Comparison of ENCODE assay signal across 8 mouse cellular contexts in the genomic region with DNA sequence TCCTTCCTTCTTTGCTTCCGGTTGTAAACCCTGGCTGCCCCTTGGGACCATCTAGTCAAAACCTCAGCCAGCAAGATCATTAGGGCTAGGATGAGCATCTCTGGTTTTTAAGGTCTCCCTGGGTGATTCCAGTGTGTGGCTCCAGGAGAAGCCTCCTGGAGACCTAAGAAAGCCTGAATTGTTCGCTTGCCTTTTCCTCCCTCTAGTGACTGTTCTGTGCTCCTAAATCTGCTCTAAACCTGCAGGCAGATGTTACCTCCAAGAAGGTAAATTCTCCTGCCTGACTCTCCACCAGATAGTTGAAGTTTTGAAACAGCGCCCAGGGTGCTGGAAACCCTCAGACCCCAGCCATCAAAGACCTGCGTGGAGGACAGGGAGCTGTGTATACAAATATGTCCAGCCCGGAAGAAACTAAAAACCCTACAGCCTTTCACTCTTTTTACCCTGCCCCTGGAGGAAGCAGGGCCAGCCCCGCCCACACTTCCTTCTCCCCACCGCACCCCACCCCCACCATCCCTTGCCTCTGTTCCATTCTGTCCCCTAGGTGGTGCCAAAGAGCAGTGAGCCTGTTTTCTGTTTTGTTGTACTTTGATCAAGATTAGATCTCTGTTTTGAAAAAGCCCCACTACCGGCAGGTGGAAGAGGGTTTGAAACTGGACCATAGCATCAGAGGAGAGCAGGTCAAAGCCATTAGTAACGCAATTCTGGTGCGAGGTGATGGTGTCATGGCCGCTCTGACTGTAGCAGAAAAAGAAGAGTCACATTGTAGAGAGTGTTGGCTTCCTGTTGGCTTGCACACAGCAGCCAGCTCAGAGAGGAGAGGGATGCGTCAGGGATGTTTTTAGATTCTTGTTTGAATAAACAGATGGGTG. TPM values are rescaled to one million over a fixed set of nuclear protein-coding genes. Genes with fewer than 3 reads are reported as not detected.
DNase-seq lines count a peak whose midpoint lies in the region; ATAC-seq and TF ChIP-seq lines count a peak whose summit lies in the region.

No protein-coding gene starts in this region.

- no peaks in the 10 kb centered on the region for H3K9me3 ChIP-seq in forebrain, embryonic 10.5 days
- H3K9me3 ChIP-seq in lung, embryonic 16.5 days (ENCODE audit: control insufficient read depth, low read length), result no peaks in the 10 kb centered on the region

- H3K27ac ChIP-seq in forebrain, embryonic 10.5 days, result peak overlapping the region; percentile 76
- H3K27ac ChIP-seq in lung, embryonic 16.5 days (ENCODE audit: low read length), result 0 out of 2 replicates have a peak overlapping the region, but pooled peaks have one; percentile 12

- intact Hi-C loops in heart, postnatal 14 days (cut with DNase I), result loop anchor here (5.0 kb wide), 3 partner anchors 88 to 222 kb away; no protein-coding TSS in a partner anchor

- H3K4me2 ChIP-seq in lung, embryonic 16.5 days (ENCODE audit: low read depth, low read length), result peak overlapping the region; percentile 42

- no peaks in the 10 kb centered on the region for H3K36me3 ChIP-seq in forebrain, embryonic 10.5 days (replicated peaks)
- no peaks in the 10 kb centered on the region for H3K36me3 ChIP-seq in lung, embryonic 16.5 days (ENCODE audit: control insufficient read depth, insufficient read depth, low read length)

- peak; percentile 55; the same call in 1 of the 2 replicates for TF ChIP-seq CTCF in brain, embryonic 14.5 days (IDR thresholded peaks at IDR 0.05; ENCODE audit: borderline replicate concordance, extremely low read depth, insufficient read depth, insufficient read length)

- H3K9ac ChIP-seq in lung, embryonic 16.5 days (ENCODE audit: low read length), result peak overlapping the region; percentile 39; the same call in 1 of the 2 replicates

- peak overlapping the region; percentile 34 for H3K4me3 ChIP-seq in forebrain, embryonic 10.5 days
- peak overlapping the region; percentile 34 for H3K4me3 ChIP-seq in lung, embryonic 16.5 days (ENCODE audit: low read length)

- peak; percentile 89 for DNase-seq in ES-CJ7 (ENCODE audit: low read depth, low spot score)
- DNase-seq in brain, embryonic 14.5 days (ENCODE audit: low read depth), result peak; percentile 78
- DNase-seq in forebrain, embryonic 10.5 days (ENCODE audit: extremely low spot score, low spot score), result peak; percentile 65
- peak; percentile 74 to 79 for DNase-seq in heart, postnatal 14 days
- peak; percentile 64 for DNase-seq in large intestine, adult 2 months (ENCODE audit: low read depth, low spot score)
- DNase-seq in retina, adult 2 months (ENCODE audit: low read depth, low spot score), result peak; percentile 34
- DNase-seq in urinary bladder, adult 2 months (ENCODE audit: low spot score), result peak; percentile 30

- no peaks in the 10 kb centered on the region for H3K27me3 ChIP-seq in forebrain, embryonic 10.5 days (ENCODE audit: poor library complexity, severe bottlenecking)
- H3K27me3 ChIP-seq in lung, embryonic 16.5 days (ENCODE audit: control insufficient read depth, insufficient read depth, low read depth, low read length), result no peaks in the 10 kb centered on the region

- peaks cover 24% of the 10 kb centered on the region for H3K4me1 ChIP-seq in forebrain, embryonic 10.5 days
- peaks cover 10% of the 10 kb centered on the region; the same call in 1 of the 2 replicates for H3K4me1 ChIP-seq in lung, embryonic 16.5 days (replicated peaks; ENCODE audit: control insufficient read depth, insufficient read depth, low read length)

- TF ChIP-seq POLR2A in brain, embryonic 14.5 days (IDR thresholded peaks at IDR 0.05; ENCODE audit: borderline replicate concordance, extremely low read depth, insufficient read depth, insufficient read length, poor library complexity, severe bottlenecking), result no peak

- ATAC-seq in lung, embryonic 16.5 days (ENCODE audit: low read depth), result peak; percentile 88

- 9% methylated on average over 12 of the region's 12 CpGs for WGBS in forebrain, embryonic 10.5 days
- 6% methylated on average over 12 of the region's 12 CpGs for WGBS in large intestine, adult 2 months
- 7% methylated on average over 12 of the region's 12 CpGs for WGBS in lung, embryonic 16.5 days

RNA-seq across cellular contexts. Expression of gene Gm19935, which starts 22.0 kb away (rescaled TPM):
- polyA plus RNA-seq in brain, embryonic 14.5 days (2012; rRNA removed), result 0.33 and 1.2 TPM in 2 replicates
- not detected in 2 replicates for polyA plus RNA-seq in forebrain, embryonic 10.5 days (2016; fragmentation: Nextera tagmentation; extraction: Ambion mirVana)
- under 1 TPM in 1 of 2 experiments, not detected in 1; 0.76 TPM for total RNA-seq in heart, postnatal 14 days (2021)
- 0.09 and 0.12 TPM in 2 replicates for polyA plus RNA-seq in large intestine, adult 2 months (2012; rRNA removed)
- 1.4 and 1.8 TPM in 2 replicates for polyA plus RNA-seq in lung, embryonic 16.5 days (2015; fragmentation: Nextera tagmentation; extraction: Ambion mirVana)
- polyA plus RNA-seq in urinary bladder, adult 2 months (2012; rRNA removed), result 0.16 and 0.34 TPM in 2 replicates

RNA-seq across cellular contexts. Expression of gene Chd9, which starts 32.9 kb away (rescaled TPM):
- polyA plus RNA-seq in brain, embryonic 14.5 days (2012; rRNA removed), result 74.7 and 79.5 TPM in 2 replicates
- 28.4 and 33.4 TPM in 2 replicates for polyA plus RNA-seq in forebrain, embryonic 10.5 days (2016; fragmentation: Nextera tagmentation; extraction: Ambion mirVana)
- 10 to 100 TPM; 60.2 to 66.2 TPM for total RNA-seq in heart, postnatal 14 days (2021)
- 609 and 758 TPM in 2 replicates for polyA plus RNA-seq in large intestine, adult 2 months (2012; rRNA removed)
- polyA plus RNA-seq in lung, embryonic 16.5 days (2015; fragmentation: Nextera tagmentation; extraction: Ambion mirVana), result 95.9 and 116 TPM in 2 replicates
- 125 and 145 TPM in 2 replicates for polyA plus RNA-seq in urinary bladder, adult 2 months (2012; rRNA removed)

Comparison
In these comparisons a context has a peak if more than half of its experiments do, and no peak if none do; other contexts are left out.
1. Peak in every context shown above with its lines: DNase-seq, ATAC-seq, H3K4me3 ChIP-seq and H3K27ac ChIP-seq.
2. DNase-seq: peak in every context shown above with its lines; median percentile 89 in ES-CJ7; 78 in brain, embryonic 14.5 days; 76 in heart, postnatal 14 days; 65 in forebrain, embryonic 10.5 days; 64 in large intestine, adult 2 months; 34 in retina, adult 2 months; 30 in urinary bladder, adult 2 months.